Mouse (Mus musculus): Measurements from ENCODE around the gene Rnf151.

Rnf151 gene

GRCm38 (mm10) chr17:24717943-24718342 is at the start of gene Rnf151, which contains the start of gene Rps2:
TSS of gene Rnf151 (minus strand) at chr17:24718063.
TSS of gene Rps2 (plus strand) at chr17:24718116.
- no peak for DNase-seq

- no peak for DNase-seq
Observed at GRCm38 (mm10) chr17:24766266-24766875, 48.5 kb upstream of the Rnf151 start.

- DNase-seq = no peak
Observed at GRCm38 (mm10) chr17:24765016-24765905, 47.4 kb upstream of the Rnf151 start.

GRCm38 (mm10) chr17:24761121-24761520 is 43.3 kb upstream of the Rnf151 start:
- DNase-seq = no peak

GRCm38 (mm10) chr17:24757394-24757793 is 39.5 kb upstream of the Rnf151 start:
- DNase-seq = no peak

GRCm38 (mm10) chr17:24752415-24753394 is 34.8 kb upstream of the Rnf151 start, which contains the start of gene Hs3st6:
TSS of gene Hs3st6 (plus strand) at chr17:24752988.
- DNase-seq = no peak

GRCm38 (mm10) chr17:24751528-24751927 is 33.7 kb upstream of the Rnf151 start:
- DNase-seq = no peak

GRCm38 (mm10) chr17:24746986-24747385 is 29.1 kb upstream of the Rnf151 start:
- no peak for DNase-seq

GRCm38 (mm10) chr17:24745526-24746497 is 27.9 kb upstream of the Rnf151 start:
- DNase-seq = peak; percentile 70 to 77

- DNase-seq = no peak
Observed at GRCm38 (mm10) chr17:24744381-24744780, 26.5 kb upstream of the Rnf151 start.

GRCm38 (mm10) chr17:24743896-24744295 is 26.0 kb upstream of the Rnf151 start:
- no peak for DNase-seq

GRCm38 (mm10) chr17:24742307-24742706 is 24.4 kb upstream of the Rnf151 start:
- DNase-seq = no peak

- DNase-seq = no peak
Observed at GRCm38 (mm10) chr17:24739926-24740325, 22.1 kb upstream of the Rnf151 start.

GRCm38 (mm10) chr17:24738238-24738637 is 20.4 kb upstream of the Rnf151 start:
- DNase-seq = no peak

GRCm38 (mm10) chr17:24737135-24737810 is 19.4 kb upstream of the Rnf151 start:
- no peak for DNase-seq

GRCm38 (mm10) chr17:24736330-24737051 is 18.6 kb upstream of the Rnf151 start, which contains the start of gene Msrb1:
TSS of gene Msrb1 (plus strand) at chr17:24736642.
- peak; percentile 89 to 98 for DNase-seq

GRCm38 (mm10) chr17:24735446-24735845 is 17.6 kb upstream of the Rnf151 start:
- no peak for DNase-seq

GRCm38 (mm10) chr17:24734513-24734912 is 16.6 kb upstream of the Rnf151 start:
- DNase-seq = no peak

GRCm38 (mm10) chr17:24733434-24734050 is 15.7 kb upstream of the Rnf151 start:
- no peak for DNase-seq
